Mouse (Mus musculus) bone marrow, adult 2 months (tissue): ENCODE measurements around the gene Trarg1.

ENCODE experiments used
- CTCF ChIP-seq: fragments of 200-500 bp; IDR thresholded peaks from 2 replicates; pipeline ENCODE4 v1.5.1; 2011; ENCODE audit warnings: low read length, control low read depth; ENCODE audit not compliant: control insufficient read depth, insufficient read depth
- POLR2A ChIP-seq: fragments of 200-500 bp; IDR thresholded peaks from 2 replicates; pipeline ENCODE4 v1.6.1; 2011; ENCODE audit warnings: low read depth, mild to moderate bottlenecking, control low read depth, low read length, borderline replicate concordance; ENCODE audit not compliant: control insufficient read depth

GRCm38 (mm10) chr11:76742511-76742910 lies 62.9 kb downstream of the Trarg1 start:
- TF ChIP-seq POLR2A = no peak
- no peak for TF ChIP-seq CTCF
